Mouse (Mus musculus): ENCODE measurements around the gene Postn.

DNA sequence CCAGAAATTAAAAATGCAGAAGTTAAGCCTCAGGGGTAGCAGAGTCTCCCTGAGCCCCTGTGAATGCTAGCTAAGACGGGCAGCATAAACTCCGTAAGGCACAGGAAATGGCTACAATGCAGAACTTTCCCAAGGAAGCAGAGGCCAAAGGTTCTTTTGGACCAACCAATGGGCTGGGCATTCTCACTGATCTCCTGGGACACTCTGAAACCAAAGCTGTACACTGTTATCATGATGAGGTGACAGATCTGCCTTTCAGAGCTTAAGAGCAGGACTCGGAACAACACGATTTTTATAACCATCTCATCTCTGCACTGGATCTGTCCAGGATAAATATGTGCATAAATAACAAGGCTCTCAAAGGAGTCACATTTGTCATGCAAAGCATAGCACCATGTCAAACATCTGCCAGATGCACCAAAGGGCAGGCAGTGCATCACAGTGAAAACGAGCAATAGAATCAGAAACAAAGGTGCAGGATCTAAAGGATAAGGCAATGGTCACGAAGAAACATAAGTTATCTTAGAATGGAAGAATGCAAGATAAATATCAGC is 57.0 kb downstream of the Postn start:
- TF ChIP-seq CTCF (IDR thresholded peaks at IDR 0.05; ENCODE audit: low read depth, low read length) (no peak), POLR2A (IDR thresholded peaks at IDR 0.05; ENCODE audit: insufficient read depth, low read length) (no peak)
